Mouse (Mus musculus) adrenal gland, adult 8-10 months (tissue): Measurements from ENCODE around the gene Olfr228. TPM values are rescaled to one million over a fixed set of nuclear protein-coding genes. Genes with fewer than 3 reads are reported as not detected.
"Not testable (repeated sequence)": the region's sequence is repeated elsewhere in the genome, so short reads cannot be mapped to it uniquely, and the experiment has no call there.

ENCODE experiments used
- DNase-seq: peaks from one replicate; pipeline ENCODE4 v3.0.0; 2022
- total RNA-seq, 4 experiments: library from RNA; stranded (reverse); gene quantifications; 2 replicates each; pipeline ENCODE4 v1.2.4; 2022

Gene Olfr228
- not detected for total RNA-seq

GRCm38 (mm10) chr2:86487286-86487685 lies at the start of gene Olfr228:
Gene Olfr228, minus strand, starts transcription at chr2:86487386.
- DNase-seq, result no peak

- DNase-seq, result no peak
Observed at GRCm38 (mm10) chr2:86530991-86531390, 43.8 kb upstream of the Olfr228 start.

- DNase-seq, result no peak
Observed at GRCm38 (mm10) chr2:86508161-86508560, 21.0 kb upstream of the Olfr228 start, which contains the start of gene Olfr1076. Gene Olfr1076, plus strand, starts transcription at chr2:86508461.

- DNase-seq, result peak; percentile 12
Observed at GRCm38 (mm10) chr2:86464442-86465109, 22.6 kb downstream of the Olfr228 start.

- DNase-seq, result no peak
Observed at GRCm38 (mm10) chr2:86460434-86460833, 26.8 kb downstream of the Olfr228 start.

GRCm38 (mm10) chr2:86456169-86456568 lies 31.0 kb downstream of the Olfr228 start, which contains the start of gene Olfr1066:
Gene Olfr1066, minus strand, starts transcription at chr2:86456269.
- no peak for DNase-seq

- DNase-seq, result not testable (repeated sequence)
Observed at GRCm38 (mm10) chr2:86450491-86450890, 36.7 kb downstream of the Olfr228 start, which contains the start of gene Olfr1065. Gene Olfr1065, minus strand, starts transcription at chr2:86450591.

- not testable (repeated sequence) for DNase-seq
Observed at GRCm38 (mm10) chr2:86442101-86442500, 45.1 kb downstream of the Olfr228 start.

Other genes starting within 250 kb of the Olfr228 start
- not detected for gene Olfr1048, start 247.1 kb downstream of the Olfr228 start, total RNA-seq
- gene Olfr1049, start 229.1 kb downstream of the Olfr228 start, total RNA-seq, result not detected
- gene Olfr1051, start 208.3 kb downstream of the Olfr228 start, total RNA-seq, result not detected
- gene Olfr1052, start 194.9 kb downstream of the Olfr228 start, total RNA-seq, result not detected
- not detected for gene Olfr1053, start 172.1 kb downstream of the Olfr228 start, total RNA-seq
- gene Olfr1054, start 152.0 kb downstream of the Olfr228 start, total RNA-seq, result not detected
- not detected for gene Olfr1055, start 137.1 kb downstream of the Olfr228 start, total RNA-seq
- not detected for gene Olfr1056, start 124.9 kb downstream of the Olfr228 start, total RNA-seq
- gene Olfr1057, start 109.0 kb downstream of the Olfr228 start, total RNA-seq, result not detected
- gene Olfr1058, start 98.8 kb downstream of the Olfr228 start, total RNA-seq, result not detected
- gene Olfr1061, start 73.3 kb downstream of the Olfr228 start, total RNA-seq, result not detected
- not detected for gene Olfr1062, start 60.6 kb downstream of the Olfr228 start, total RNA-seq
- not detected for gene Olfr1065, start 36.8 kb downstream of the Olfr228 start, total RNA-seq
- not detected for gene Olfr1066, start 31.1 kb downstream of the Olfr228 start, total RNA-seq
- not detected for gene Olfr1076, start 21.1 kb upstream of the Olfr228 start, total RNA-seq
- not detected for gene Olfr1079, start 55.1 kb upstream of the Olfr228 start, total RNA-seq
- gene Olfr1080, start 70.8 kb upstream of the Olfr228 start, total RNA-seq, result not detected
- not detected for gene Olfr1082, start 111.6 kb upstream of the Olfr228 start, total RNA-seq
- gene Olfr1084, start 152.3 kb upstream of the Olfr228 start, total RNA-seq, result not detected
- not detected for gene Olfr1085, start 174.6 kb upstream of the Olfr228 start, total RNA-seq
- not detected for gene Olfr1086, start 192.7 kb upstream of the Olfr228 start, total RNA-seq
- gene Olfr1087, start 211.0 kb upstream of the Olfr228 start, total RNA-seq, result not detected
- gene Olfr1089, start 246.3 kb upstream of the Olfr228 start, total RNA-seq, result not detected